9 mouse cellular contexts compared by ENCODE assay signal in the genomic region with DNA sequence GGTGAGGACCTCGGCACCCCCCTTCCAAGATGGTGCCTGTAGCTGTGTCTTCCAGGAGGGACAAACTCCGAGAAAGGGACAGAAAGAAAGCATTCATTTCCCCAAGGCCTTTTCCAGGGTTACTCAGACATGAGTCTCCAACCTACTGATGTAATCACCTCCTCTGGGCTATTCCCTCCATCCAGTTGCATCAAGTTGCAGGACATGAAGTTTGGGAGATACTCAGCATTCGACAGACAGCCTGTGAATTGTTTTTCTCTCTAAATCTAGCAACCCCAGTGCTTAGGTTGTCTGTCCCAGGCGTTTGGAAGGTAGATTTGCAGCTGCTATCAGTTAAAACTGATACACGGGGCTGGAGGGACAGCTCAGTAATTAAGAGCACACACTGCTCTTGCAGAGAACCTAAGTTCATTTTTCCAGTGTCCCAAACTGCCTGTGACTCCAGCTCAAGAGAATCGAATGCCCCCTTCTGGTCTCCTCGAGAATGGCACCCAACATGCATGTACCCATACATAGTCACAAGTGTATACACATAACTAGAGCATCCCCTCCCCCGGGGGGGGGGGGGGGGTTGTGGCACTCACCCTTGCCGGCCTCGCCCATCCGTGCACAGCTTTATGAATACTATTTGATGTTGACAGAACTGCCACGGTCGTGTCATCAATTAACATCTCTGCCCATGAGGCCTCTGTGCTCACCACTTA.
DNase-seq lines count a peak whose midpoint lies in the region; ATAC-seq lines count a peak whose summit lies in the region.
"Had no signal": no experiment of that assay in that cellular context is flagged by ENCODE, and none has a peak within 500 bp of the region (broad histone marks: within the 10 kb centered on the region; RNA-seq: fewer than 3 reads in every experiment).

No protein-coding gene starts in this region.

- DNase-seq in midbrain, embryonic 14.5 days, result peak; percentile 19
- no peak for DNase-seq in midbrain, embryonic 11.5 days (ENCODE audit: low spot score, missing footprints)
- DNase-seq in adrenal gland, postnatal 14 days, result peak; percentile 38
- no peak for DNase-seq in frontal cortex, postnatal 25 days (ENCODE audit: low spot score in 2 of 2)

- no peak overlapping the region for H3K9ac ChIP-seq in midbrain, embryonic 14.5 days (replicated peaks; ENCODE audit: low read length)
- H3K9ac ChIP-seq in midbrain, embryonic 11.5 days (ENCODE audit: low read length), result no peak overlapping the region
- H3K9ac ChIP-seq in forebrain, embryonic 13.5 days, result no peak overlapping the region
- H3K9ac ChIP-seq: heart, embryonic 13.5 days had no signal

- WGBS in midbrain, embryonic 14.5 days, result 79% methylated on average over 13 of the region's 13 CpGs
- 78% methylated on average over 13 of the region's 13 CpGs for WGBS in midbrain, embryonic 11.5 days
- 84% methylated on average over 13 of the region's 13 CpGs for WGBS in forebrain, embryonic 13.5 days

- no peaks in the 10 kb centered on the region for H3K27me3 ChIP-seq in midbrain, embryonic 14.5 days (ENCODE audit: control insufficient read depth, insufficient read depth, low read length)
- no peaks in the 10 kb centered on the region for H3K27me3 ChIP-seq in midbrain, embryonic 11.5 days (ENCODE audit: control insufficient read depth, insufficient read depth, low read length)
- H3K27me3 ChIP-seq in forebrain, embryonic 13.5 days, result no peaks in the 10 kb centered on the region
- H3K27me3 ChIP-seq: heart, embryonic 13.5 days; megakaryocyte, embryonic 14.5 days had no signal

- ATAC-seq in midbrain, embryonic 14.5 days (ENCODE audit: low FRiP score, low TSS enrichment), result peak; percentile 46; the same call in 1 of the 2 replicates
- ATAC-seq in midbrain, embryonic 11.5 days (ENCODE audit: low FRiP score), result no peak
- ATAC-seq in forebrain, embryonic 13.5 days, result peak; percentile 30; the same call in 1 of the 2 replicates
- 0 out of 2 replicates have a peak, but pooled peaks have one; percentile 20 for ATAC-seq in megakaryocyte progenitor cell, adult 5-6 weeks (replicated peaks; ENCODE audit: poor library complexity)
- no peak for ATAC-seq in megakaryocyte-erythroid progenitor cell, adult 5-6 weeks (replicated peaks; ENCODE audit: low FRiP score, low TSS enrichment, poor library complexity, severe bottlenecking)

- H3K9me3 ChIP-seq in midbrain, embryonic 14.5 days (ENCODE audit: control insufficient read depth, low read length), result no peaks in the 10 kb centered on the region
- H3K9me3 ChIP-seq in midbrain, embryonic 11.5 days (ENCODE audit: control insufficient read depth, low read length), result no peaks in the 10 kb centered on the region
- H3K9me3 ChIP-seq in forebrain, embryonic 13.5 days (replicated peaks), result no peaks in the 10 kb centered on the region; the same call in 1 of the 2 replicates
- H3K9me3 ChIP-seq: heart, embryonic 13.5 days had no signal

- H3K27ac ChIP-seq in midbrain, embryonic 14.5 days (replicated peaks; ENCODE audit: low read depth, low read length), result no peak overlapping the region
- no peak overlapping the region for H3K27ac ChIP-seq in midbrain, embryonic 11.5 days (ENCODE audit: low read depth, low read length)
- H3K27ac ChIP-seq in forebrain, embryonic 13.5 days, result no peak overlapping the region
- H3K27ac ChIP-seq: heart, embryonic 13.5 days had no signal

- no peaks in the 10 kb centered on the region for H3K36me3 ChIP-seq in midbrain, embryonic 14.5 days (ENCODE audit: control insufficient read depth, insufficient read depth, low read length)
- no peaks in the 10 kb centered on the region for H3K36me3 ChIP-seq in midbrain, embryonic 11.5 days (ENCODE audit: control insufficient read depth, insufficient read depth, low read length)
- no peaks in the 10 kb centered on the region for H3K36me3 ChIP-seq in forebrain, embryonic 13.5 days (ENCODE audit: poor library complexity, severe bottlenecking)
- H3K36me3 ChIP-seq: heart, embryonic 13.5 days had no signal

- H3K4me2 ChIP-seq in midbrain, embryonic 14.5 days (ENCODE audit: low read length), result no peak overlapping the region
- H3K4me2 ChIP-seq in midbrain, embryonic 11.5 days, result no peak overlapping the region
- H3K4me2 ChIP-seq in forebrain, embryonic 13.5 days, result no peak overlapping the region
- H3K4me2 ChIP-seq: heart, embryonic 13.5 days had no signal

- H3K4me1 ChIP-seq in midbrain, embryonic 14.5 days (ENCODE audit: control insufficient read depth, insufficient read depth, low read length), result peaks cover under 1% of the 10 kb centered on the region
- peaks cover 4% of the 10 kb centered on the region for H3K4me1 ChIP-seq in midbrain, embryonic 11.5 days (ENCODE audit: control insufficient read depth, insufficient read depth, low read length)
- peaks cover 26% of the 10 kb centered on the region for H3K4me1 ChIP-seq in forebrain, embryonic 13.5 days
- H3K4me1 ChIP-seq: megakaryocyte, embryonic 14.5 days had no signal

- H3K4me3 ChIP-seq in midbrain, embryonic 14.5 days (replicated peaks; ENCODE audit: low read depth, low read length), result no peak overlapping the region
- no peak overlapping the region for H3K4me3 ChIP-seq in midbrain, embryonic 11.5 days (ENCODE audit: low read depth, low read length)
- H3K4me3 ChIP-seq in forebrain, embryonic 13.5 days, result no peak overlapping the region
- H3K4me3 ChIP-seq: heart, embryonic 13.5 days; megakaryocyte, embryonic 14.5 days had no signal

Comparison
In these comparisons a context has a peak if more than half of its experiments do, and no peak if none do; other contexts are left out.
1. ATAC-seq: peak in midbrain, embryonic 14.5 days (single experiment), forebrain, embryonic 13.5 days (single experiment) and megakaryocyte progenitor cell, adult 5-6 weeks (single experiment); none in midbrain, embryonic 11.5 days (single experiment) and megakaryocyte-erythroid progenitor cell, adult 5-6 weeks (single experiment).
2. DNase-seq: peak in midbrain, embryonic 14.5 days (single experiment) and adrenal gland, postnatal 14 days (single experiment); none in midbrain, embryonic 11.5 days (single experiment) and frontal cortex, postnatal 25 days (0 of 2).